ENCODE assay signal across 9 mouse cellular contexts in genomic region chr13:28531534-28531999, GRCm38 (mm10).
DNase-seq lines count a peak whose midpoint lies in the region; ATAC-seq and TF ChIP-seq lines count a peak whose summit lies in the region.
"Had no signal": no experiment of that assay in that cellular context is flagged by ENCODE, and none has a peak within 500 bp of the region (broad histone marks: within the 10 kb centered on the region; RNA-seq: fewer than 3 reads in every experiment).

No protein-coding gene starts in this region.

- TF ChIP-seq CTCF in left cerebral cortex, adult 2 months (IDR thresholded peaks at IDR 0.05): no peak
- TF ChIP-seq CTCF in hindbrain, postnatal 0 days (IDR thresholded peaks at IDR 0.05; ENCODE audit: low read depth): no peak
- TF ChIP-seq CTCF in lung, embryonic 14.5 days (IDR thresholded peaks at IDR 0.05; ENCODE audit: low read depth): no peak

- ATAC-seq in hindbrain, postnatal 0 days: peak; percentile 29; the same call in 1 of the 2 replicates
- ATAC-seq in lung, embryonic 14.5 days (ENCODE audit: insufficient read depth): peak; percentile 71; the same call in 1 of the 2 replicates

- peaks cover 28% of the 10 kb centered on the region for H3K4me1 ChIP-seq in heart, embryonic 10.5 days
- peaks cover 3% of the 10 kb centered on the region; the same call in 1 of the 2 replicates for H3K4me1 ChIP-seq in hindbrain, postnatal 0 days (ENCODE audit: insufficient read depth, low read length)
- H3K4me1 ChIP-seq in lung, embryonic 14.5 days (ENCODE audit: insufficient read depth): peaks cover 20% of the 10 kb centered on the region

- 72% methylated on average over 5 of the region's 5 CpGs for WGBS in heart, embryonic 10.5 days
- WGBS in hindbrain, postnatal 0 days: 63% methylated on average over 5 of the region's 5 CpGs
- WGBS in lung, embryonic 14.5 days: 53% methylated on average over 5 of the region's 5 CpGs

- H3K9ac ChIP-seq in hindbrain, postnatal 0 days (replicated peaks; ENCODE audit: low read length): no peak overlapping the region
- no peak overlapping the region for H3K9ac ChIP-seq in lung, embryonic 14.5 days

- no peak overlapping the region for H3K4me3 ChIP-seq in left cerebral cortex, adult 2 months
- no peak overlapping the region for H3K4me3 ChIP-seq in heart, embryonic 10.5 days
- H3K4me3 ChIP-seq in hindbrain, postnatal 0 days (ENCODE audit: low read length): no peak overlapping the region
- no peak overlapping the region for H3K4me3 ChIP-seq in lung, embryonic 14.5 days (ENCODE audit: low read depth, low read length)
- H3K4me3 ChIP-seq: myocyte had no signal

- peak; percentile 28 for DNase-seq in left cerebral cortex, postnatal 4 days
- no peak for DNase-seq in left cerebral cortex, adult 2 months (ENCODE audit: extremely low spot score in 1 of 2, low spot score in 2 of 2)
- DNase-seq in heart, embryonic 10.5 days (ENCODE audit: low spot score): no peak
- no peak for DNase-seq in hindbrain, postnatal 0 days (ENCODE audit: low spot score)
- DNase-seq in lung, embryonic 14.5 days: peak; percentile 34
- DNase-seq in c-Kit-positive CD71-positive TER-119-positive erythroid progenitor cells, embryonic 14.5 days (ENCODE audit: low spot score): no peak
- DNase-seq in Muller cell, postnatal 12 days (ENCODE audit: inconsistent ontology term): no peak
- no peak for DNase-seq in gastrocnemius, adult 8-10 months (ENCODE audit: low spot score in 2 of 2)

- intact Hi-C loops in left cerebral cortex, postnatal 4 days (cut with DNase I): no loop called here
- intact Hi-C loops in left cerebral cortex, adult 2 months (cut with DNase I): no loop called here

- no peaks in the 10 kb centered on the region for H3K36me3 ChIP-seq in heart, embryonic 10.5 days
- no peaks in the 10 kb centered on the region for H3K36me3 ChIP-seq in hindbrain, postnatal 0 days (ENCODE audit: insufficient read depth, low read length)
- H3K36me3 ChIP-seq in lung, embryonic 14.5 days (ENCODE audit: insufficient read depth): no peaks in the 10 kb centered on the region

- no peaks in the 10 kb centered on the region for H3K9me3 ChIP-seq in heart, embryonic 10.5 days
- H3K9me3 ChIP-seq in hindbrain, postnatal 0 days (ENCODE audit: low read length): no peaks in the 10 kb centered on the region
- peaks cover 5% of the 10 kb centered on the region; the same call in 1 of the 2 replicates for H3K9me3 ChIP-seq in lung, embryonic 14.5 days (ENCODE audit: low read depth, low read length)

- H3K27ac ChIP-seq in left cerebral cortex, adult 2 months: no peak overlapping the region
- H3K27ac ChIP-seq in heart, embryonic 10.5 days: peak overlapping the region; percentile 17; the same call in 1 of the 2 replicates
- peak overlapping the region; percentile 27; the same call in 1 of the 2 replicates for H3K27ac ChIP-seq in hindbrain, postnatal 0 days
- peak overlapping the region; percentile 80 for H3K27ac ChIP-seq in lung, embryonic 14.5 days (ENCODE audit: low read depth)

- H3K4me2 ChIP-seq in hindbrain, postnatal 0 days (ENCODE audit: low read depth, low read length): no peak overlapping the region
- H3K4me2 ChIP-seq in lung, embryonic 14.5 days: no peak overlapping the region

- H3K27me3 ChIP-seq in heart, embryonic 10.5 days (ENCODE audit: insufficient read depth, poor library complexity, severe bottlenecking): no peaks in the 10 kb centered on the region
- no peaks in the 10 kb centered on the region for H3K27me3 ChIP-seq in hindbrain, postnatal 0 days (ENCODE audit: insufficient read depth, low read length)
- H3K27me3 ChIP-seq in lung, embryonic 14.5 days (ENCODE audit: insufficient read depth, low read length): no peaks in the 10 kb centered on the region

Comparison
In these comparisons a context has a peak if more than half of its experiments do, and no peak if none do; other contexts are left out.
1. DNase-seq: peak in left cerebral cortex, postnatal 4 days (single experiment) and lung, embryonic 14.5 days (single experiment); none in left cerebral cortex, adult 2 months (0 of 2), heart, embryonic 10.5 days (single experiment), hindbrain, postnatal 0 days (single experiment), c-Kit-positive CD71-positive TER-119-positive erythroid progenitor cells, embryonic 14.5 days (single experiment), Muller cell, postnatal 12 days (single experiment) and gastrocnemius, adult 8-10 months (0 of 2).